Mouse (Mus musculus): ENCODE results near the gene Gm21149. TPM values are rescaled to one million over a fixed set of nuclear protein-coding genes. Genes with fewer than 3 reads are reported as not detected.
"Not testable (repeated sequence)": the region's sequence is repeated elsewhere in the genome, so short reads cannot be mapped to it uniquely, and the experiment has no call there.

Gm21149 gene
- total RNA-seq, 2 experiments from 2014 or later: not detected

GRCm38 (mm10) chr5:15466218-15466617 lies 10.1 kb downstream of the Gm21149 start:
- not testable (repeated sequence) for ATAC-seq (ENCODE audit: poor library complexity, severe bottlenecking)

GRCm38 (mm10) chr5:15463561-15463960 lies 12.8 kb downstream of the Gm21149 start:
- ATAC-seq (ENCODE audit: poor library complexity, severe bottlenecking): not testable (repeated sequence)

GRCm38 (mm10) chr5:15461613-15462012 lies 14.7 kb downstream of the Gm21149 start:
- ATAC-seq (ENCODE audit: poor library complexity, severe bottlenecking): not testable (repeated sequence)

GRCm38 (mm10) chr5:15457865-15458571 lies 18.3 kb downstream of the Gm21149 start:
- not testable (repeated sequence) for ATAC-seq (ENCODE audit: poor library complexity, severe bottlenecking)

Other genes starting within 250 kb of the Gm21149 start
- gene Gm21190, start 52.7 kb upstream of the Gm21149 start, total RNA-seq (2015): not detected in 2 replicates
- not detected in 2 replicates for gene Gm21190, start 52.7 kb upstream of the Gm21149 start, total RNA-seq (2017)
- gene Gm21083, start 100.8 kb upstream of the Gm21149 start, total RNA-seq (2015): not detected in 2 replicates
- not detected in 2 replicates for gene Gm21083, start 100.8 kb upstream of the Gm21149 start, total RNA-seq (2017)
- not detected in 2 replicates for gene Speer4d, start 142.5 kb upstream of the Gm21149 start, total RNA-seq (2015)
- gene Speer4d, start 142.5 kb upstream of the Gm21149 start, total RNA-seq (2017): not detected in 2 replicates
- not detected in 2 replicates for gene 4930572O03Rik, start 180.5 kb upstream of the Gm21149 start, total RNA-seq (2015)
- not detected in 2 replicates for gene 4930572O03Rik, start 180.5 kb upstream of the Gm21149 start, total RNA-seq (2017)
- not detected in 2 replicates for gene Speer4c, start 237.7 kb upstream of the Gm21149 start, total RNA-seq (2015)
- not detected in 2 replicates for gene Speer4c, start 237.7 kb upstream of the Gm21149 start, total RNA-seq (2017)

Data from megakaryocyte, adult 5-6 weeks (primary cell).